Mouse (Mus musculus): ENCODE measurements around the gene Terf2ip. TPM values are rescaled to one million over a fixed set of nuclear protein-coding genes. Genes with fewer than 3 reads are reported as not detected.

The Terf2ip gene
- 16.4 TPM in 2 replicates for polyA plus RNA-seq (2014; fragmentation: Nextera tagmentation; extraction: Ambion mirVana)

DNA sequence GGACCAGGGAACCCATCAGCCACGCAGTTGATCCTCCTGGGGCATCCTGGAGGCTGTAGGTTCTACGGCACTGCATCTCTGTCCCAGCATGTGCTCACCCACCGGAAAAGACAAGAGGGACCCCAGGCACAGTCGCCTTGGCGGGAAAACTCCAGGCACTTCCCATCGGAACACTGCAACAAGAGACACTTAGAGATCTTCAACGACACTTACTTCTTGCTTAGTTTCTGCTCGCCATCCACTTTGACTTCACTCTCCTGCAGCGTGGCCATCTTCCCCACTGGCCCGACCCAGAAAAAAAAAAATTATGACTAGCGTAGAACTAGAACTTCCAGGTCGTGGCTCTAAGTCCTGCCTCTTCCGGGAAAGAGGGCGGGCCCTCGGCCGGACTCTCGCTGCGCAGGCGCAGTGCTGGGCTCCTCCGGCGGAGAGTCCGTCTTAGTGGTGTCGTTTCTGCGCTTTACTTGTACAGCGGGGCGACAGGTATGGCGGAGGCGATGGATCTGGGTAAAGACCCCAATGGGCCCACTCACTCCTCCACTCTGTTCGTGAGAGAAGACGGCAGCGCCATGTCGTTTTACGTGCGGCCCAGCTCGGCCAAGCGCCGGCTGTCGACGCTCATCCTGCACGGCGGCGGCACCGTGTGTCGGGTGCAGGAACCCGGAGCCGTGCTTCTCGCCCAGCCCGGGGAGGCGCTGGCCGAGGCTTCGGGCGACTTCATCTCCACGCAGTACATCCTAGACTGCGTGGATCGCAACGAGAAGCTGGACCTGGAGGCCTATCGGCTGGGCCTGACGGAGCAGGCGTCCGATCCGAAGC, at the start of gene Terf2ip, which contains the start of gene Kars:
Gene Terf2ip (plus strand): TSS at position 402 of the 819 bp plus-strand sequence.
Gene Kars (minus strand): TSS at position 327 of the 819 bp plus-strand sequence.
- Histone ChIP-seq H3K27ac (replicated peaks; ENCODE audit: low read depth, low read length) (peak within 1 kb of the TSS; percentile 85), H3K4me3 (ENCODE audit: low read depth, low read length) (peak within 1 kb of the TSS; percentile 98), H3K27me3 (replicated peaks; ENCODE audit: control insufficient read depth, insufficient read depth, low read length) (no peaks in the 10 kb centered on the region), H3K9ac (ENCODE audit: low read depth, low read length) (peak within 1 kb of the TSS; percentile 91), H3K36me3 (ENCODE audit: control insufficient read depth, insufficient read depth, low read length) (peaks cover 14% of the 10 kb centered on the region), H3K4me2 (ENCODE audit: low read depth, low read length) (peak within 1 kb of the TSS; percentile 89), H3K9me3 (ENCODE audit: control insufficient read depth, low read length) (no peaks in the 10 kb centered on the region), H3K4me1 (ENCODE audit: control insufficient read depth, insufficient read depth, low read length) (peaks cover 22% of the 10 kb centered on the region)
- under 1% methylated on average over 58 of the region's 61 CpGs for WGBS
- DNase-seq (ENCODE audit: low spot score) (peak; percentile 97), ATAC-seq (ENCODE audit: low read depth) (peak; percentile 95)

DNA sequence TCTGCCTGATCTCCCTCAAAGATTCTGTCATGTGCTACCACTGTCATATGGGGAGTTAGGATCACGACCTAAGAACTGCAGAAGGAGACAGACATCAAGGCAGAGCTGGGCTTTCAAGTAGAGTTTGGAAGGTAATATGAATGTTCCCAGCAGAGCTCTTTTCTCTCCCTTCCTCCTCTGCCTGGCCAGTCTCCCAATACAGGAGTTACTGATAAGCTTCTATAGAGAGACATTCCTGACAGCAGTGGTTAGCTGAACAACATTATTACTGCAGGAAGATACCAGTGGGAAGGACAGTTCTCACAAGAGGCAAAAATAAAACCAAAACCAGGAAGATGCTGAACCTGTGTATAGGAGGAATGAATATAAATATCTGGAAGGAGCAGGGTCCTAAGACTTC, 48.6 kb upstream of the Terf2ip start:
- no peak overlapping the region for H3K4me2 ChIP-seq (ENCODE audit: low read depth, low read length)
- peaks cover 5% of the 10 kb centered on the region; the same call in 1 of the 2 replicates for H3K36me3 ChIP-seq (ENCODE audit: control insufficient read depth, insufficient read depth, low read length)
- no peaks in the 10 kb centered on the region for H3K9me3 ChIP-seq (ENCODE audit: control insufficient read depth, low read length)
- no peak overlapping the region for H3K27ac ChIP-seq (replicated peaks; ENCODE audit: low read depth, low read length)
- 72% methylated on average over 1 of the region's 1 CpGs for WGBS
- no peak overlapping the region for H3K9ac ChIP-seq (ENCODE audit: low read depth, low read length)
- H3K4me3 ChIP-seq (ENCODE audit: low read depth, low read length): no peak overlapping the region
- DNase-seq (ENCODE audit: low spot score) (no peak), ATAC-seq (ENCODE audit: low read depth) (no peak)
- no peaks in the 10 kb centered on the region for H3K27me3 ChIP-seq (replicated peaks; ENCODE audit: control insufficient read depth, insufficient read depth, low read length)
- H3K4me1 ChIP-seq (ENCODE audit: control insufficient read depth, insufficient read depth, low read length): peaks cover 4% of the 10 kb centered on the region

DNA sequence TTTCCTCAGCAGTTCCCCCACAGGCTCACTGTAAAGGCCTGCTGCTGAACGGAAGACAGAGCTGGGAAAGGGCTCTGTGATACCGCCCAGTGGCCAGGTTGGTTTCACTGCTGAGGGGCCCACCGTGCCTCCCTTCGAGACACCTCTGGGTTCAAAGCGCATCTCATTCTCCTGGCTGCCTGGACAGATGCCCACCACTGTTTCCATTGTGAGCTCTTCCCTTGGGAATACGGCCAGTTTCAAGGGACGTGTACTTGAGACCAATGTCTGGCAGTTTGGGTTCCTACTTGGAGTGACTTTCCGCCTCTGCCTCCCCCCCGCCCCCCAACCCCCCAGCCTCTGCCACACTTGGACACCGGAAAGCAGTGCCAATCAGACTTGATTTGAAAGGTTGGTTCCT, 48.1 kb upstream of the Terf2ip start:
- Histone ChIP-seq H3K27ac (replicated peaks; ENCODE audit: low read depth, low read length) (no peak overlapping the region), H3K36me3 (ENCODE audit: control insufficient read depth, insufficient read depth, low read length) (0 out of 2 replicates have a peak, but pooled peaks cover 5% of the 10 kb centered on the region), H3K4me2 (ENCODE audit: low read depth, low read length) (no peak overlapping the region), H3K4me3 (ENCODE audit: low read depth, low read length) (no peak overlapping the region), H3K27me3 (replicated peaks; ENCODE audit: control insufficient read depth, insufficient read depth, low read length) (no peaks in the 10 kb centered on the region), H3K9me3 (ENCODE audit: control insufficient read depth, low read length) (no peaks in the 10 kb centered on the region), H3K4me1 (ENCODE audit: control insufficient read depth, insufficient read depth, low read length) (peaks cover 4% of the 10 kb centered on the region), H3K9ac (ENCODE audit: low read depth, low read length) (no peak overlapping the region)
- ATAC-seq (ENCODE audit: low read depth): no peak
- DNase-seq (ENCODE audit: low spot score): no peak
- 70% methylated on average over 10 of the region's 10 CpGs for WGBS

DNA sequence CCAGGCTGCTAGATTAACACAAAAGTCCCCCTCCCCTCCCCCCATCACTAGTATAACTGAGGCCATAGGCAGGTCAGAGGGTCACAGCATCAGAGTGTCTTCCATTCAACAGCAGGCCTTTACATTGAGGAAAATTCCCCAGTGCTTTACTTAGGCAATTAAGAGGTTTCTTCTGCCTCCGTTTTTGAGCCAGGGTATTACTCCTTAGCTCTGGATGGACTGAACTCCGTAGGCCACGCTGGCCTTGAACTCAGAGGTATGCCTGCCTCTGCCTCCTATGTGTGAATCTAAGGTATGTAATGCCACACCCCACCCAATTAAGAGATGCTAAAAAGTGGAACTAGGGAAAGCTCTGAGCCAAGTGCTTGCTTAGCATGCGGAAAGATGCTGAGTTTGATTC, 47.7 kb upstream of the Terf2ip start:
- H3K4me1 ChIP-seq (ENCODE audit: control insufficient read depth, insufficient read depth, low read length): peaks cover 4% of the 10 kb centered on the region
- H3K36me3 ChIP-seq (ENCODE audit: control insufficient read depth, insufficient read depth, low read length): 0 out of 2 replicates have a peak, but pooled peaks cover 5% of the 10 kb centered on the region
- H3K9me3 ChIP-seq (ENCODE audit: control insufficient read depth, low read length): no peaks in the 10 kb centered on the region
- no peak overlapping the region for H3K9ac ChIP-seq (ENCODE audit: low read depth, low read length)
- no peak overlapping the region for H3K27ac ChIP-seq (replicated peaks; ENCODE audit: low read depth, low read length)
- ATAC-seq (ENCODE audit: low read depth): no peak
- no peaks in the 10 kb centered on the region for H3K27me3 ChIP-seq (replicated peaks; ENCODE audit: control insufficient read depth, insufficient read depth, low read length)
- no peak for DNase-seq (ENCODE audit: low spot score)
- no peak overlapping the region for H3K4me3 ChIP-seq (ENCODE audit: low read depth, low read length)
- 87% methylated on average over 4 of the region's 4 CpGs for WGBS
- no peak overlapping the region for H3K4me2 ChIP-seq (ENCODE audit: low read depth, low read length)

DNA sequence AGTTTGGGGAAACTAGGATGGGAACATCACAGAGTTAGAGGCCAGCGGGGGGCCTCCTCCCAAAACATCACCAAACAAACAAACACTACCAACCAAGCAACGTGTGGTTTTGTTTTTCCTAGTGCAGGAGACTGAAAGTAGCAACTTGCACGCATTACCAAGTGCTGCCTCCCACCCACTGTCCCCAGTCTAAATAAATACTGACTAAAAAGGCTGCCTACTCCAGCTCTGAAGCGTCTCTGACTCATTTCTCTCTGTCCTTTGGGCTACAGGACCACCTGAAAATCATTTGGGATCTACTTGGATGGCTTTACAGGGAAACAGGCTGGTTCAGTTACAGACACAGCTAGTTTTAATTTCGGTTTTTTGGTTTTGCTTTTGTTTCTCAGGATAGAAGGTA, 46.8 kb upstream of the Terf2ip start:
- Histone ChIP-seq H3K9ac (ENCODE audit: low read depth, low read length) (no peak overlapping the region), H3K9me3 (ENCODE audit: control insufficient read depth, low read length) (no peaks in the 10 kb centered on the region), H3K36me3 (ENCODE audit: control insufficient read depth, insufficient read depth, low read length) (0 out of 2 replicates have a peak, but pooled peaks cover 5% of the 10 kb centered on the region), H3K27ac (replicated peaks; ENCODE audit: low read depth, low read length) (peak overlapping the region; percentile 48), H3K4me2 (ENCODE audit: low read depth, low read length) (no peak overlapping the region), H3K27me3 (replicated peaks; ENCODE audit: control insufficient read depth, insufficient read depth, low read length) (no peaks in the 10 kb centered on the region), H3K4me1 (ENCODE audit: control insufficient read depth, insufficient read depth, low read length) (peaks cover 4% of the 10 kb centered on the region), H3K4me3 (ENCODE audit: low read depth, low read length) (no peak overlapping the region)
- DNase-seq (ENCODE audit: low spot score): no peak
- 47% methylated on average over 5 of the region's 5 CpGs for WGBS
- no peak for ATAC-seq (ENCODE audit: low read depth)

DNA sequence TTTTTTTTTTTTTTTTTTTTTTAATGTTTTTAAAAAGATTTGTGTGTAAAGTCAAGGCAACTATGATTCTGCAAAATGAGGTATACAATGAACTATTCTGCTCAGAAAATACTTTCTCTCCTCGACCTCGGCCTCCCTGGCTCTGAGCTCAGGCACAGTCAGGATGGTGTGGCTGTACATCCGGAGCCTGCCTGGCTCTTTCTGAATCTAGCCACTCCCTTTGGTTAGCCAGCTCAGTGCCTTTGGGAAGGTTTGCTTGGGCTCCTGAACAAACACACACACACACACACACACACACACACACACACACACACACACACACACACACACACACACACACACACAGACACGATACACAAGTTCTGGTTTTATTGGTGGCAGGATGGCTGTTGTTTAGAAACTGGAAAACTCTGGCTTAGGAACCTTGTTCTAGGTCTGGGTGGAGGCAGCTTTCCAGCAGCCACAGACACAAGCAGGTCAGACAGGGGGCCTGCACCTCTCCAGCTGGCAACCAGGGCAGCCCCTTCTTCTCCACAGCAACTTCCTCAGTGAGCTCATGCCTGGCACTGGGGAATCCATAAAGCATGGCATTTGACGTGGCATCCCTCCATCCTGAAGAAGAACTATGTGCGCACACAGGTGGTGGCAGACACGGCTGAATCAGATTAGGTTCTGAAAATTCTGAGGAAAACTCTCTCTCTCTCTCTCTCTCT, 46.2 kb upstream of the Terf2ip start:
- Histone ChIP-seq H3K36me3 (ENCODE audit: control insufficient read depth, insufficient read depth, low read length) (0 out of 2 replicates have a peak, but pooled peaks cover 5% of the 10 kb centered on the region), H3K27me3 (replicated peaks; ENCODE audit: control insufficient read depth, insufficient read depth, low read length) (no peaks in the 10 kb centered on the region), H3K4me1 (ENCODE audit: control insufficient read depth, insufficient read depth, low read length) (peaks cover 4% of the 10 kb centered on the region), H3K9ac (ENCODE audit: low read depth, low read length) (no peak overlapping the region), H3K4me2 (ENCODE audit: low read depth, low read length) (no peak overlapping the region), H3K4me3 (ENCODE audit: low read depth, low read length) (no peak overlapping the region), H3K27ac (replicated peaks; ENCODE audit: low read depth, low read length) (peak overlapping the region; percentile 48), H3K9me3 (ENCODE audit: control insufficient read depth, low read length) (no peaks in the 10 kb centered on the region)
- DNase-seq (ENCODE audit: low spot score): peak; percentile 11
- ATAC-seq (ENCODE audit: low read depth): no peak
- 58% methylated on average over 7 of the region's 7 CpGs for WGBS

- Histone ChIP-seq H3K27me3 (replicated peaks; ENCODE audit: control insufficient read depth, insufficient read depth, low read length) (no peaks in the 10 kb centered on the region), H3K4me1 (ENCODE audit: control insufficient read depth, insufficient read depth, low read length) (peaks cover 4% of the 10 kb centered on the region), H3K36me3 (ENCODE audit: control insufficient read depth, insufficient read depth, low read length) (peaks cover 12% of the 10 kb centered on the region; the same call in 1 of the 2 replicates), H3K4me3 (ENCODE audit: low read depth, low read length) (no peak overlapping the region), H3K9ac (ENCODE audit: low read depth, low read length) (no peak overlapping the region), H3K27ac (replicated peaks; ENCODE audit: low read depth, low read length) (no peak overlapping the region), H3K4me2 (ENCODE audit: low read depth, low read length) (no peak overlapping the region), H3K9me3 (ENCODE audit: control insufficient read depth, low read length) (no peaks in the 10 kb centered on the region)
- ATAC-seq (ENCODE audit: low read depth) (no peak), DNase-seq (ENCODE audit: low spot score) (no peak)
- 86% methylated on average over 5 of the region's 5 CpGs for WGBS
These were observed 43.8 kb upstream of the Terf2ip start for GRCm38 (mm10) chr8:111967246-111967870.

DNA sequence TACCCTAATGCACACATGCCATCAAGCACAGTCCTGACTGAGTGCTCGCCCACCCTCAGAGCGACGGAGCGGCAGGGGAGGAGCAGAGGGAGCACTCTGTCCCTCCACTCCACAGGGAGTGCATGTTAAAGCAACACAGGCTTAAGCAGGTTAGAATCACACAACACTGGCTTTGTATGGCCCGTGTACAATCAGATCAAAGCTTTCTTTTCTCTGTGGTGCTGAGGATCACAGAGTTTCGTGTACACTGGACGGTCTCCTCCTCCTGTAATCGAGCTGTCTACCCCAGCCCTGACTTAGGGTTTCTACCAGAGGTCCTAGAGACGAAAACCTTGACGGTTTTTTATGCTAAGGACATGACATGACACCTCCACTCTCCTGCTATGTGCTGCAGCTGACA, 42.7 kb upstream of the Terf2ip start:
- Histone ChIP-seq H3K9me3 (ENCODE audit: control insufficient read depth, low read length) (no peaks in the 10 kb centered on the region), H3K4me3 (ENCODE audit: low read depth, low read length) (no peak overlapping the region), H3K27ac (replicated peaks; ENCODE audit: low read depth, low read length) (no peak overlapping the region), H3K4me2 (ENCODE audit: low read depth, low read length) (no peak overlapping the region), H3K27me3 (replicated peaks; ENCODE audit: control insufficient read depth, insufficient read depth, low read length) (no peaks in the 10 kb centered on the region), H3K36me3 (ENCODE audit: control insufficient read depth, insufficient read depth, low read length) (peaks cover 18% of the 10 kb centered on the region; the same call in 1 of the 2 replicates), H3K9ac (ENCODE audit: low read depth, low read length) (no peak overlapping the region), H3K4me1 (ENCODE audit: control insufficient read depth, insufficient read depth, low read length) (peaks cover 4% of the 10 kb centered on the region)
- DNase-seq (ENCODE audit: low spot score): no peak
- WGBS: 87% methylated on average over 10 of the region's 10 CpGs
- ATAC-seq (ENCODE audit: low read depth): no peak

Measured in embryonic facial prominence, embryonic 14.5 days (tissue).